Mouse (Mus musculus) CH12.LX (cell line): ENCODE data around the gene Pde1c.

Experiments
- BHLHE40 ChIP-seq: IDR thresholded peaks from 2 replicates; pipeline ENCODE4 v1.6.1; 2011; ENCODE audit warnings: mild to moderate bottlenecking, low read depth, low read length, improper control_type of control experiment
- CHD1 ChIP-seq: IDR thresholded peaks from 2 replicates; pipeline ENCODE4 v1.6.1; 2012; ENCODE audit warnings: low read depth, low read length, improper control_type of control experiment, inconsistent platforms
- CTCF ChIP-seq, 2 experiments: IDR thresholded peaks in 1 of 2; conservative IDR thresholded peaks in 1 of 2; 2 replicates each; pipeline ENCODE4 v1.5.1; 2011 to 2012; ENCODE audit warnings: low read depth in 2 of 2, low read length in 2 of 2, improper control_type of control experiment in 1 of 2, inconsistent platforms in 1 of 2, mild to moderate bottlenecking in 1 of 2, moderate library complexity in 1 of 2
- EP300 ChIP-seq: IDR thresholded peaks from 2 replicates; pipeline ENCODE4 v1.6.1; 2011; ENCODE audit warnings: low read length, improper control_type of control experiment
- HCFC1 ChIP-seq: IDR thresholded peaks from 2 replicates; pipeline ENCODE4 v1.6.1; 2012; ENCODE audit warnings: low read depth, mild to moderate bottlenecking, inconsistent platforms, low read length, improper control_type of control experiment
- JUND ChIP-seq: conservative IDR thresholded peaks from 2 replicates; pipeline ENCODE4 v1.6.1; 2011; ENCODE audit warnings: low read depth, low read length, improper control_type of control experiment
- MAFK ChIP-seq: IDR thresholded peaks from 2 replicates; pipeline ENCODE4 v1.6.1; 2011; ENCODE audit warnings: low read length, improper control_type of control experiment; ENCODE audit not compliant: insufficient replicate concordance
- MAX ChIP-seq: IDR thresholded peaks from 2 replicates; pipeline ENCODE4 v1.6.1; 2011; ENCODE audit warnings: low read length, improper control_type of control experiment
- NRF1 ChIP-seq: IDR thresholded peaks from 2 replicates; pipeline ENCODE4 v1.6.1; 2014; ENCODE audit warnings: low read depth, mild to moderate bottlenecking, inconsistent platforms, low read length, improper control_type of control experiment, moderate library complexity
- POLR2A ChIP-seq: IDR thresholded peaks from 2 replicates; pipeline ENCODE4 v1.6.1; 2011; ENCODE audit warnings: low read depth, mild to moderate bottlenecking, improper control_type of control experiment, low read length
- POLR2AphosphoS2 ChIP-seq: IDR thresholded peaks from 2 replicates; pipeline ENCODE4 v1.6.1; 2011; ENCODE audit warnings: low read depth, low read length, improper control_type of control experiment
- TBP ChIP-seq: conservative IDR thresholded peaks from 2 replicates; pipeline ENCODE4 v1.6.1; 2011; ENCODE audit warnings: low read depth, low read length, improper control_type of control experiment
- ZC3H11A ChIP-seq: IDR thresholded peaks from 2 replicates; pipeline ENCODE4 v1.6.1; 2012; ENCODE audit warnings: low read depth, mild to moderate bottlenecking, inconsistent platforms, low read length, improper control_type of control experiment

- TF ChIP-seq ZC3H11A (no peak), CTCF (conservative IDR thresholded peaks at IDR 0.05 in 1 of 2, IDR thresholded peaks at IDR 0.05 in 1 of 2; ENCODE audit: low read depth in 2 of 2, low read length in 2 of 2) (no peak), POLR2AphosphoS2 (no peak), NRF1 (no peak), POLR2A (no peak), TBP (no peak), MAFK (no peak), CHD1 (no peak), EP300 (no peak), MAX (0 out of 2 replicates have a peak, but pooled peaks have one; percentile 5), HCFC1 (no peak), JUND (no peak), BHLHE40 (peak; percentile 53)
These were observed 195.7 kb downstream of the Pde1c start for GRCm38 (mm10) chr6:56373046-56373751.
